13 mouse cellular contexts compared by ENCODE assay signal in genomic region chr13:15664580-15665201, GRCm38 (mm10).
DNase-seq lines count a peak whose midpoint lies in the region; ATAC-seq and TF ChIP-seq lines count a peak whose summit lies in the region.
"Had no signal": no experiment of that assay in that cellular context is flagged by ENCODE, and none has a peak within 500 bp of the region (broad histone marks: within the 10 kb centered on the region; RNA-seq: fewer than 3 reads in every experiment).

No protein-coding gene starts in this region.

- 0 out of 2 replicates have a peak, but pooled peaks cover 5% of the 10 kb centered on the region for H3K4me1 ChIP-seq in heart, embryonic 16.5 days (ENCODE audit: control insufficient read depth, insufficient read depth, low read length)
- no peaks in the 10 kb centered on the region for H3K4me1 ChIP-seq in heart, adult 2 months (ENCODE audit: control insufficient read depth, insufficient read depth, low read length)
- no peaks in the 10 kb centered on the region; the same call in 1 of the 2 replicates for H3K4me1 ChIP-seq in midbrain, embryonic 14.5 days (ENCODE audit: control insufficient read depth, insufficient read depth, low read length)
- peaks cover 9% of the 10 kb centered on the region for H3K4me1 ChIP-seq in midbrain, embryonic 10.5 days

- no peak for TF ChIP-seq EP300 in heart, adult 2 months (IDR thresholded peaks at IDR 0.05; ENCODE audit: insufficient read depth, low read depth, low read length)

- no peak for DNase-seq in heart, adult 2 months
- peak; percentile 40 for DNase-seq in midbrain, embryonic 14.5 days
- no peak for DNase-seq in midbrain, embryonic 10.5 days (ENCODE audit: low spot score)
- DNase-seq in forelimb bud, embryonic 11.5 days (ENCODE audit: low read depth, low spot score), result peak; percentile 87
- peak; percentile 20 for DNase-seq in skeletal muscle tissue, adult 2 months (ENCODE audit: low read depth, low spot score)
- DNase-seq in testis, postnatal 14 days (ENCODE audit: low spot score), result no peak
- DNase-seq in layer of hippocampus, postnatal 36 days, result no peak
- DNase-seq: gastrocnemius, adult 2 months; liver, postnatal 0 days had no signal

- TF ChIP-seq CTCF in heart, adult 2 months (IDR thresholded peaks at IDR 0.05), result no peak

- peak; percentile 82 for ATAC-seq in heart, embryonic 16.5 days (replicated peaks; ENCODE audit: extremely low read depth, insufficient read depth, low FRiP score)
- no peak; the same call in 1 of the 2 replicates for ATAC-seq in midbrain, embryonic 14.5 days (ENCODE audit: low FRiP score, low TSS enrichment)
- ATAC-seq: inflammation-experienced regulatory T-cells, adult 6 months; liver, postnatal 0 days had no signal

- intact Hi-C loops in heart, adult 2 months (cut with DNase I), result no loop called here

- no peak overlapping the region for H3K4me3 ChIP-seq in heart, embryonic 16.5 days (ENCODE audit: low read length)
- no peak overlapping the region for H3K4me3 ChIP-seq in heart, adult 2 months
- H3K4me3 ChIP-seq in midbrain, embryonic 14.5 days (replicated peaks; ENCODE audit: low read depth, low read length), result no peak overlapping the region
- no peak overlapping the region for H3K4me3 ChIP-seq in midbrain, embryonic 10.5 days
- H3K4me3 ChIP-seq: gastrocnemius, adult 2 months; neural tube, embryonic 13.5 days had no signal

- H3K79me2 ChIP-seq in heart, adult 2 months (replicated peaks; ENCODE audit: control insufficient read depth, insufficient read depth, low read length), result no peaks in the 10 kb centered on the region

- H3K36me3 ChIP-seq in heart, embryonic 16.5 days (ENCODE audit: control insufficient read depth, insufficient read depth), result no peaks in the 10 kb centered on the region
- no peaks in the 10 kb centered on the region for H3K36me3 ChIP-seq in heart, adult 2 months (ENCODE audit: control insufficient read depth, insufficient read depth, low read length)
- H3K36me3 ChIP-seq in midbrain, embryonic 14.5 days (ENCODE audit: control insufficient read depth, insufficient read depth, low read length), result peaks cover 11% of the 10 kb centered on the region; the same call in 1 of the 2 replicates
- peaks cover 83% of the 10 kb centered on the region for H3K36me3 ChIP-seq in midbrain, embryonic 10.5 days

- 21% methylated on average over 7 of the region's 7 CpGs for WGBS in heart, embryonic 16.5 days
- 36% methylated on average over 7 of the region's 7 CpGs for WGBS in heart, adult 2 months
- 23% methylated on average over 7 of the region's 7 CpGs for WGBS in midbrain, embryonic 14.5 days
- 60% methylated on average over 7 of the region's 7 CpGs for WGBS in midbrain, embryonic 10.5 days

- H3K9me3 ChIP-seq in heart, embryonic 16.5 days (replicated peaks; ENCODE audit: control insufficient read depth, low read length), result no peaks in the 10 kb centered on the region
- H3K9me3 ChIP-seq in midbrain, embryonic 14.5 days (ENCODE audit: control insufficient read depth, low read length), result no peaks in the 10 kb centered on the region
- H3K9me3 ChIP-seq in midbrain, embryonic 10.5 days (replicated peaks), result no peaks in the 10 kb centered on the region
- H3K9me3 ChIP-seq: neural tube, embryonic 13.5 days had no signal

- no peak overlapping the region for H3K9ac ChIP-seq in heart, embryonic 16.5 days (ENCODE audit: low read length)
- H3K9ac ChIP-seq in heart, adult 2 months (ENCODE audit: low read depth, low read length), result no peak overlapping the region
- H3K9ac ChIP-seq in midbrain, embryonic 14.5 days (replicated peaks; ENCODE audit: low read length), result no peak overlapping the region
- H3K9ac ChIP-seq: liver, postnatal 0 days; neural tube, embryonic 13.5 days had no signal

- no peak for TF ChIP-seq POLR2A in heart, adult 2 months (IDR thresholded peaks at IDR 0.05; ENCODE audit: insufficient read depth, low read depth, low read length)

- H3K27me3 ChIP-seq in heart, embryonic 16.5 days (ENCODE audit: control insufficient read depth, insufficient read depth, low read length), result peaks cover 40% of the 10 kb centered on the region
- H3K27me3 ChIP-seq in heart, adult 2 months (ENCODE audit: control insufficient read depth, insufficient read depth, low read length), result no peaks in the 10 kb centered on the region
- H3K27me3 ChIP-seq in midbrain, embryonic 14.5 days (ENCODE audit: control insufficient read depth, insufficient read depth, low read length), result no peaks in the 10 kb centered on the region
- H3K27me3 ChIP-seq in midbrain, embryonic 10.5 days (ENCODE audit: low read depth, poor library complexity, severe bottlenecking), result no peaks in the 10 kb centered on the region
- H3K27me3 ChIP-seq: CH12.LX; neural tube, embryonic 13.5 days had no signal

- H3K27ac ChIP-seq in heart, embryonic 16.5 days (ENCODE audit: low read length), result no peak overlapping the region
- H3K27ac ChIP-seq in heart, adult 2 months, result no peak overlapping the region
- H3K27ac ChIP-seq in midbrain, embryonic 14.5 days (replicated peaks; ENCODE audit: low read depth, low read length), result no peak overlapping the region; the same call in 1 of the 2 replicates
- H3K27ac ChIP-seq in midbrain, embryonic 10.5 days (replicated peaks), result no peak overlapping the region
- H3K27ac ChIP-seq: gastrocnemius, adult 2 months; neural tube, embryonic 13.5 days had no signal

- peak overlapping the region; percentile 18; the same call in 1 of the 2 replicates for H3K4me2 ChIP-seq in heart, embryonic 16.5 days (ENCODE audit: low read depth, low read length)
- no peak overlapping the region for H3K4me2 ChIP-seq in midbrain, embryonic 14.5 days (ENCODE audit: low read length)
- H3K4me2 ChIP-seq: neural tube, embryonic 13.5 days had no signal

Comparison
In these comparisons a context has a peak if more than half of its experiments do, and no peak if none do; other contexts are left out.
1. DNase-seq: peak in midbrain, embryonic 14.5 days (single experiment), forelimb bud, embryonic 11.5 days (single experiment) and skeletal muscle tissue, adult 2 months (single experiment); none in heart, adult 2 months (0 of 2), midbrain, embryonic 10.5 days (single experiment), testis, postnatal 14 days (single experiment) and layer of hippocampus, postnatal 36 days (0 of 2).